Mouse (Mus musculus): ENCODE results near the gene Prickle2. TPM values are rescaled to one million over a fixed set of nuclear protein-coding genes. Genes with fewer than 3 reads are reported as not detected.

Gene Prickle2
- total and polyA plus RNA-seq, 2 experiments from 2014 or later: 2.2 to 5.4 TPM

DNA sequence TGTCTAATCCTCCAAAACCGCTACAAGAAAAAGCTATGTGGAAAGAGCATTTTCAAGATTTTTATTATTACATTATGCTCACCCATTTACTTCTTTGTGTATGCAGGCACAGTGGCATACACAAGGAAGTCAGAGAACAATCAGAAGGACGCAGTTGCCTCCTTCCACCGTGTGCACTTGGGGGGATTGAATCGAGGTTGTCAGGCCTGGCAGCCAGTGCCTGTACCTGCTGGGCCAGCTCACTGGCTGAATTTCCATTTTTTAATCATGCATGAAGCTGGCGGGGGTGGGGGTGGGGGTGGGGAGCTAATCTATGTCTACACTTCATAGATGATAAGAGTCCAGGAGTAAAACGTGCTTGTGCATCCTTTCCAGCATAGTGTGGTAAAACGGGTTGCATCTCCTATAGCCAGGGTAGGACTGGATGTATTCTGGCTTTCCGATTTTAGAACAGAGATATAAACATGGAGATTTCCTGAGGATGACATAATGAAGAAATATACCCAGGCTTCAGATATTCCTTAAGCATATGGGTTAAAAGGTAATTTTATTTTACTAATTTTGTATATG, 78.8 kb downstream of the Prickle2 start:
- Histone ChIP-seq H3K27me3 (ENCODE audit: control insufficient read depth, insufficient read depth, low read length) (no peaks in the 10 kb centered on the region), H3K4me1 (ENCODE audit: control insufficient read depth, insufficient read depth) (peaks cover 6% of the 10 kb centered on the region), H3K9ac (replicated peaks; ENCODE audit: low read depth, low read length) (no peak overlapping the region), H3K27ac (ENCODE audit: low read depth) (no peak overlapping the region), H3K4me3 (ENCODE audit: low read depth, low read length) (no peak overlapping the region), H3K9me3 (replicated peaks; ENCODE audit: control insufficient read depth, low read length) (no peaks in the 10 kb centered on the region), H3K36me3 (replicated peaks; ENCODE audit: control insufficient read depth, insufficient read depth, low read length) (no peaks in the 10 kb centered on the region), H3K4me2 (ENCODE audit: low read depth, low read length) (no peak overlapping the region)
- TF ChIP-seq EP300 (IDR thresholded peaks at IDR 0.05; ENCODE audit: low read depth): no peak
- no peak for TF ChIP-seq CTCF (IDR thresholded peaks at IDR 0.05; ENCODE audit: low read depth)
- no peak for DNase-seq (ENCODE audit: low spot score)
- WGBS: 50% methylated on average over 8 of the region's 8 CpGs
- ATAC-seq (ENCODE audit: insufficient read depth, low read depth): no peak

DNA sequence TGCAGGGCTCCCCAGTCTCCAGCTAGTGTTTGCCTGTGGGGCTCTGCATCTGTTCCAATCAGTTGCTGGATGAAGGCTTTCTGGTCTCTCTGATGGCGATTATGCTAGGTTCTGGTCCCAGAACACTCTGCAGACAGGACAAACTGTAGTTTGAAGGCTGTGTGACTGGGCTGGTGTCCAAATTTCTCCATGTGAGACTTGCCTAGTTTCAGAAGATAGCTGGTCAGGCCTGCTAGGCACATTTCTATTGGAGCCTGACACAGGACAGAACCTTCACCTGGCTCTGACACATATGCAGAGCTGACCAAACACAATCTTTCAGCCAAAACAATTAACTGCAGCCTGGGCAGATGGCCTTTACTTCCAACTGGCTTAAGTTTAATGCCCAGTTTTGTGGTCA, 80.0 kb downstream of the Prickle2 start:
- no peaks in the 10 kb centered on the region for H3K9me3 ChIP-seq (replicated peaks; ENCODE audit: control insufficient read depth, low read length)
- TF ChIP-seq EP300 (IDR thresholded peaks at IDR 0.05; ENCODE audit: low read depth) (no peak), CTCF (IDR thresholded peaks at IDR 0.05; ENCODE audit: low read depth) (no peak)
- no peaks in the 10 kb centered on the region for H3K27me3 ChIP-seq (ENCODE audit: control insufficient read depth, insufficient read depth, low read length)
- ATAC-seq (ENCODE audit: insufficient read depth, low read depth): no peak
- H3K4me3 ChIP-seq (ENCODE audit: low read depth, low read length): no peak overlapping the region
- H3K4me2 ChIP-seq (ENCODE audit: low read depth, low read length): no peak overlapping the region
- DNase-seq (ENCODE audit: low spot score): no peak
- H3K27ac ChIP-seq (ENCODE audit: low read depth): 0 out of 2 replicates have a peak overlapping the region, but pooled peaks have one; percentile 25
- 23% methylated on average over 1 of the region's 1 CpGs for WGBS
- H3K9ac ChIP-seq (replicated peaks; ENCODE audit: low read depth, low read length): no peak overlapping the region
- H3K4me1 ChIP-seq (ENCODE audit: control insufficient read depth, insufficient read depth): peaks cover 6% of the 10 kb centered on the region
- H3K36me3 ChIP-seq (replicated peaks; ENCODE audit: control insufficient read depth, insufficient read depth, low read length): no peaks in the 10 kb centered on the region

DNA sequence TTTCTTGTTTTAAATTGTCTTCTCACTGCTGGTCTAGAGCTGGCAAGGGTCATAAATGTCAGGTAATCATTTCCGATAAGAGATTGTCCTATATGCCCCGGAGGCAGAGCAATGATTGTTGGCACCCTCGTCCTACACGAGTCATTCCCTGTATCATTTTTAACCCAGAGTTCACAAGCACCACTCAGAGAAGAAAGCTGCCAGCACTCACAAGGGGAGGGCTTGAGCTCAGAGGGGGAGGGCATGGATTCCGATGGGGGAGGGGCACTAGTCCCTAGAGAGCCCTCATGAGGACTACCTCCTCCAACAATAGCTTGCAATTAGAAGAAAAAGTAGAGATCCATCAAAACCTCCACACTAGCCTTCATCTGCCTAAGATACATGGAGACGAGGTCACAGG, 81.6 kb downstream of the Prickle2 start:
- no peak for TF ChIP-seq EP300 (IDR thresholded peaks at IDR 0.05; ENCODE audit: low read depth)
- TF ChIP-seq CTCF (IDR thresholded peaks at IDR 0.05; ENCODE audit: low read depth): no peak
- H3K27me3 ChIP-seq (ENCODE audit: control insufficient read depth, insufficient read depth, low read length): no peaks in the 10 kb centered on the region
- DNase-seq (ENCODE audit: low spot score) (peak; percentile 29), ATAC-seq (ENCODE audit: insufficient read depth, low read depth) (peak; percentile 55; the same call in 1 of the 2 replicates)
- H3K4me2 ChIP-seq (ENCODE audit: low read depth, low read length): peak overlapping the region; percentile 15; the same call in 1 of the 2 replicates
- H3K27ac ChIP-seq (ENCODE audit: low read depth): 0 out of 2 replicates have a peak overlapping the region, but pooled peaks have one; percentile 25
- H3K9me3 ChIP-seq (replicated peaks; ENCODE audit: control insufficient read depth, low read length): no peaks in the 10 kb centered on the region
- H3K36me3 ChIP-seq (replicated peaks; ENCODE audit: control insufficient read depth, insufficient read depth, low read length): no peaks in the 10 kb centered on the region
- WGBS: 35% methylated on average over 6 of the region's 6 CpGs
- H3K9ac ChIP-seq (replicated peaks; ENCODE audit: low read depth, low read length): no peak overlapping the region
- H3K4me1 ChIP-seq (ENCODE audit: control insufficient read depth, insufficient read depth): peaks cover 6% of the 10 kb centered on the region
- no peak overlapping the region for H3K4me3 ChIP-seq (ENCODE audit: low read depth, low read length)

DNA sequence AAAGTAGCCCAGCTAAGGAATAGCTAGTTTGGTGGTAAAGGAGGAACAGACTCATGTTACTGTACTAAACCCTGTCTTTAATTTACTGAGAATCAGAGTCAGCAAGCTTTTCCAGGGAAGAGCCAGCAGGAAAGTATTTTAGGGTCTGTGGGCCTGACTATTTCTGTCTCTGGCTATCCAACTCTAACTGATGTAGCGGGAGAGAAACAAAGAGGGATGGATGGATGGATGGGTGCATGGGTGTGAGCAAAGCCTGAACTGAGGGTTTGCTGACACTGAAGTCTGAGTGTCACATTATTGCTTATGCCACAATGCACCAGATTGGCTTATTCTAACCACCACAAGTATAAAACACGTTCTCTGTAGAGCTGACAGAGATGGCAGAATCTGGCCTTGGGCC, 88.8 kb downstream of the Prickle2 start:
- no peaks in the 10 kb centered on the region for H3K4me1 ChIP-seq (ENCODE audit: control insufficient read depth, insufficient read depth)
- DNase-seq (ENCODE audit: low spot score) (no peak), ATAC-seq (ENCODE audit: insufficient read depth, low read depth) (no peak)
- H3K27me3 ChIP-seq (ENCODE audit: control insufficient read depth, insufficient read depth, low read length): no peaks in the 10 kb centered on the region
- TF ChIP-seq CTCF (IDR thresholded peaks at IDR 0.05; ENCODE audit: low read depth) (no peak), EP300 (IDR thresholded peaks at IDR 0.05; ENCODE audit: low read depth) (no peak)
- no peak overlapping the region for H3K4me3 ChIP-seq (ENCODE audit: low read depth, low read length)
- no peak overlapping the region for H3K27ac ChIP-seq (ENCODE audit: low read depth)
- no peaks in the 10 kb centered on the region for H3K9me3 ChIP-seq (replicated peaks; ENCODE audit: control insufficient read depth, low read length)
- H3K9ac ChIP-seq (replicated peaks; ENCODE audit: low read depth, low read length): no peak overlapping the region
- 68% methylated on average over 2 of the region's 2 CpGs for WGBS
- H3K36me3 ChIP-seq (replicated peaks; ENCODE audit: control insufficient read depth, insufficient read depth, low read length): no peaks in the 10 kb centered on the region
- H3K4me2 ChIP-seq (ENCODE audit: low read depth, low read length): no peak overlapping the region

DNA sequence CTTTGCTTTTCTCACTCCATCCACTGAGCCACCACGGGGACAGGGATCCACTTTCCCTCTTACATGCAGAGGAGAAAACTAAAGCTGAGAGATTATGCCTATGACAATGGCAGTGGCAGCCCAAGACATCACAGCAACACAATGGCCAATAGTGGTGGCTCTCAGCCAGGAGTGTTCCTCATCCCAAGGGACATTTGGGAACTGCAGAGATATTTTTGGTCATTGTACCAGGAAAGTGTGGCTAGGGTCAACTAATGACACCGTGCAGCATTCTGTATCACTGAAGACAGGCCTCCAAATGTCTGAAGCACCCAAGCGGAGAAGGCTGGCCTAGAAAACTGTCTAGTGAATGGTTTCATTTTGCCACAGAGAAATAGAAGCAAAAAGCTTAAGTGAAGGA, 91.2 kb downstream of the Prickle2 start:
- no peak overlapping the region for H3K4me2 ChIP-seq (ENCODE audit: low read depth, low read length)
- H3K4me1 ChIP-seq (ENCODE audit: control insufficient read depth, insufficient read depth): peaks cover 4% of the 10 kb centered on the region; the same call in 1 of the 2 replicates
- no peaks in the 10 kb centered on the region for H3K27me3 ChIP-seq (ENCODE audit: control insufficient read depth, insufficient read depth, low read length)
- H3K36me3 ChIP-seq (replicated peaks; ENCODE audit: control insufficient read depth, insufficient read depth, low read length): no peaks in the 10 kb centered on the region
- no peak for ATAC-seq (ENCODE audit: insufficient read depth, low read depth)
- 59% methylated on average over 3 of the region's 3 CpGs for WGBS
- H3K27ac ChIP-seq (ENCODE audit: low read depth): no peak overlapping the region
- no peak for TF ChIP-seq EP300 (IDR thresholded peaks at IDR 0.05; ENCODE audit: low read depth)
- no peak for TF ChIP-seq CTCF (IDR thresholded peaks at IDR 0.05; ENCODE audit: low read depth)
- no peak overlapping the region for H3K9ac ChIP-seq (replicated peaks; ENCODE audit: low read depth, low read length)
- no peaks in the 10 kb centered on the region for H3K9me3 ChIP-seq (replicated peaks; ENCODE audit: control insufficient read depth, low read length)
- DNase-seq (ENCODE audit: low spot score): no peak
- no peak overlapping the region for H3K4me3 ChIP-seq (ENCODE audit: low read depth, low read length)

Measured in heart, postnatal 0 days (tissue).